Mouse (Mus musculus): ENCODE results near the gene Rnf10. TPM values are rescaled to one million over a fixed set of nuclear protein-coding genes. Genes with fewer than 3 reads are reported as not detected.

Gene Rnf10
- total RNA-seq, 2 experiments from 2014 or later: 259 to 316 TPM

GRCm38 (mm10) chr5:115204562-115205311, 68.0 kb downstream of the Rnf10 start:
- DNase-seq (ENCODE audit: low spot score in 2 of 2): peak; percentile 44 to 59

- peak; percentile 31 to 51 for DNase-seq (ENCODE audit: low spot score in 2 of 2)
Observed at GRCm38 (mm10) chr5:115203735-115204561, 68.8 kb downstream of the Rnf10 start.

GRCm38 (mm10) chr5:115194626-115195221, 78.0 kb downstream of the Rnf10 start:
- DNase-seq (ENCODE audit: low spot score in 2 of 2): no peak

GRCm38 (mm10) chr5:115193669-115194625, 78.8 kb downstream of the Rnf10 start, which contains the start of gene Cabp1:
Gene Cabp1 (minus strand): TSS chr5:115194381.
- DNase-seq (ENCODE audit: low spot score in 2 of 2): peak; percentile 65 to 78

DNA sequence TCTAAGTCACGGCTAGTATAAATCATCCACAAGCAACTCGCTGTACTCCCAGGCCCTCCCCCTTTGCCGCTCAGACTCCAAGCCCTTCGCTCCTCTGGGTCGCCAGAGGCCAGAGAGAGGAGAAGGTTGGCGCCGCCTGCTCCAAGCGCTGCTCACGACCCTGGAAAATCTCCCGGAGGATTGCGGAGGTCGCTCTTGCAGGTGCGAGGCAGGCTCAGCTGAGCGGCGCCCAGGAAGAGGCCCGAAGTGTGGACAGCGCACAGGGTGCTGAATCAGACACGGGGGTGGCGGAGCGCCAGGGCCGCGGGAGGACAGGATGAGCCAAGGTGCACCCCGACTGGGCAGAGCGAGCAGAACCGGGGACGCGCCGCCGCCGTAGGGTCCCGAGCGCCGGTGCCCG, 79.5 kb downstream of the Rnf10 start:
- peak in 1 of 2 experiments; percentile 60 for DNase-seq (ENCODE audit: low spot score in 2 of 2)

DNA sequence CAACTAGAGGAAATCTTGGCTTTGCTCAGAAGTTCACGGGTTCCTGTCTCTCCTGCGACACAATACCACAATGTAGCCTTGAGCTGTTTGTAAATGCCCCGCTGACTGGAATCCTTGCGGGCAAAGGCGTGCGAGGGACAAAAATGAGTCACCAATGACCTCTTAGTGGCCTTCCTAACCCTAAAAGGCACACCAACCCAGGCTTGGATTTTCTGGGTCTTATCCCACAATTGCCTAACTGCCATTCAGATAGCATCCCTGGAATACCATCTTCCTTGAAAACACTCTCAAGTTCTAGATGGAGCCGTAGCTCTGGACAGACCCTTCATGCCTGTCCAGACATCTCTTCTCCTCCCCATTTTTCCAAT, 79.9 kb downstream of the Rnf10 start:
- no peak for DNase-seq (ENCODE audit: low spot score in 2 of 2)

DNA sequence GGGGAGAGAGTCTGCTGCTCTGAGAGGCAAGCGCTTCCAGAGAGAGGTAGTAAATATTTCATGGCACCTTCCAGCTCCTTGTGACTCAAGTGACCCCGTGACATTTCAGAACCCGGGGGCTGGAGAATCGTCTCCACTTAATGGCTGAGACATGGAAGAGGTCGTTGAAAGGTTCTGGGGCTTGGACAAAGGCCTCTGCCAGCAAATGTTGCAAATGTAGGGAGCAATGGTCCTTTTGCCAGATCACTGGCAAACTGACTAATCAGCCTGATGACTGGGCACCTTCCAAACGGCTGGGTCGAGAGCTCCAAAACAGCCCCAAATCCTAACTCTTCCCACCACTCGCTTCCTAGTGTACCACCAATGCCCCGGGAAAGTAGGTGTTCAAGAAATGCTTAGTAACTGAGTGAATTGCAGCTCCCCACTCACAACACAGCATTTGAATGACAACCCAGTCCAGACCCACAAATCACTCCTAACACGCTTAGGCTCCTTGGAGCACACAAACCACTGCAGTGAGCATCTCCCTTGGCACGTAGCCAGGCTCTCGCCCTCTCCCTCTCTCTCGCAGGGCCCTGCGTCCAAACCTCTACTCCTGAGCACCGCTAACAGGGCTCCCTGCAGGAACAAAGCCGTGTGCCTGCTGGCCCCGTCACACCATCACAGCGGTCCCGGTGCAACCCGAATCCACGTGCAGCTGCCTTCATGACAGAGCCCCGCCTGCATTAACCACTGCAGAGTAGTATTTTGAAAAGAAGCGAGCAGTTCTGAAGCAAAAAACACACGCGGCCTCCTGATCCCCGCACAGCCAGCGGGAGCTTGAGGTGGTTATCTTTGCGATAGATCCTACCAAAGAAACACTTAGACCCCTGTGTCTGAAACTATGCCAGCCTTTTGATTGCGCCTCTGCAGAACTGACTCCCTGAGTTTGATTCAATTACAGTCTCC, 80.5 kb downstream of the Rnf10 start:
- no peak for DNase-seq (ENCODE audit: low spot score in 2 of 2)

Other genes starting within 250 kb of the Rnf10 start
- gene Gm10401, start 174.6 kb downstream of the Rnf10 start, total RNA-seq (2021): not detected
- gene Acads, start 153.6 kb downstream of the Rnf10 start, total RNA-seq (2021): 1 to 10 TPM; 6.8 to 9.9 TPM
- gene Unc119b, start 137.9 kb downstream of the Rnf10 start, total RNA-seq (2021): 10 to 100 TPM; 26.7 to 29.8 TPM
- 10 to 100 TPM; 75.1 to 78.2 TPM for gene Mlec, start 114.7 kb downstream of the Rnf10 start, total RNA-seq (2021)
- 10 to 100 TPM; 78.5 to 79.5 TPM for gene Cabp1, start 78.5 kb downstream of the Rnf10 start, total RNA-seq (2021)
- gene Pop5, start 37.1 kb downstream of the Rnf10 start, total RNA-seq (2021): 10 to 100 TPM; 51.1 to 61.8 TPM
- gene Coq5, start 6.8 kb upstream of the Rnf10 start, total RNA-seq (2021): 10 to 100 TPM; 39.0 to 42.8 TPM
- 100 to 1,000 TPM; 753 to 793 TPM for gene Dynll1, start 28.1 kb upstream of the Rnf10 start, total RNA-seq (2021)
- gene Srsf9, start 54.3 kb upstream of the Rnf10 start, total RNA-seq (2021): 10 to 100 TPM; 63.6 to 77.0 TPM
- 10 to 100 TPM; 29.3 to 32.5 TPM for gene Gatc, start 68.3 kb upstream of the Rnf10 start, total RNA-seq (2021)
- 10 to 100 TPM; 31.0 to 35.3 TPM for gene Triap1, start 68.3 kb upstream of the Rnf10 start, total RNA-seq (2021)
- gene Cox6a1, start 76.1 kb upstream of the Rnf10 start, total RNA-seq (2021): 100 to 1,000 TPM; 732 to 825 TPM
- 10 to 100 TPM; 73.0 to 76.2 TPM for gene Msi1, start 156.7 kb upstream of the Rnf10 start, total RNA-seq (2021)
- gene Pla2g1b, start 193.4 kb upstream of the Rnf10 start, total RNA-seq (2021): not detected
- 10 to 100 TPM; 25.8 to 29.8 TPM for gene Sirt4, start 211.8 kb upstream of the Rnf10 start, total RNA-seq (2021)
- gene Pxn, start 233.8 kb upstream of the Rnf10 start, total RNA-seq (2021): 10 to 100 TPM; 30.0 to 30.8 TPM

Measured in layer of hippocampus, postnatal 10 days (tissue).